Mouse (Mus musculus) gastrocnemius, postnatal 4 days (tissue): ENCODE data around the gene Pitpna. TPM values are rescaled to one million over a fixed set of nuclear protein-coding genes. Genes with fewer than 3 reads are reported as not detected.
A peak's percentile ranks its signal among the peaks of the same experiment; 100 is the strongest.
"Not testable (repeated sequence)": the region's sequence is repeated elsewhere in the genome, so short reads cannot be mapped to it uniquely, and the experiment has no call there.

ENCODE experiments used
- DNase-seq, 2 experiments: peaks; one replicate each; pipeline ENCODE4 v3.0.0; 2021 to 2022; ENCODE audit warnings: low spot score in 2 of 2, mixed read lengths in 2 of 2
- long read RNA-seq, 2 experiments: library from polyadenylated mRNA; stranded (forward); transcript quantifications; one replicate each; pipeline ENCODE4 v2.0.0; 2021
- total RNA-seq, 2 experiments: library from RNA; stranded (reverse); gene quantifications; 2 replicates each; pipeline ENCODE4 v1.2.3; 2021

The Pitpna gene
- total RNA-seq = 100 to 1,000 TPM; 106 to 117 TPM
- long read RNA-seq, experiment 1, partial matches to known transcripts = 2 of 5 reads
- long read RNA-seq, experiment 1, other reads (novel, unspliced or antisense) = 0 of 5 reads
- long read RNA-seq, experiment 2, transcript Pitpna-204 (3 exons, 384 nt) = major isoform, 5 of 199 reads
- long read RNA-seq, experiment 2, partial matches to known transcripts = 3 of 199 reads
- long read RNA-seq, experiment 2, other reads (novel, unspliced or antisense) = 191 of 199 reads

DNA sequence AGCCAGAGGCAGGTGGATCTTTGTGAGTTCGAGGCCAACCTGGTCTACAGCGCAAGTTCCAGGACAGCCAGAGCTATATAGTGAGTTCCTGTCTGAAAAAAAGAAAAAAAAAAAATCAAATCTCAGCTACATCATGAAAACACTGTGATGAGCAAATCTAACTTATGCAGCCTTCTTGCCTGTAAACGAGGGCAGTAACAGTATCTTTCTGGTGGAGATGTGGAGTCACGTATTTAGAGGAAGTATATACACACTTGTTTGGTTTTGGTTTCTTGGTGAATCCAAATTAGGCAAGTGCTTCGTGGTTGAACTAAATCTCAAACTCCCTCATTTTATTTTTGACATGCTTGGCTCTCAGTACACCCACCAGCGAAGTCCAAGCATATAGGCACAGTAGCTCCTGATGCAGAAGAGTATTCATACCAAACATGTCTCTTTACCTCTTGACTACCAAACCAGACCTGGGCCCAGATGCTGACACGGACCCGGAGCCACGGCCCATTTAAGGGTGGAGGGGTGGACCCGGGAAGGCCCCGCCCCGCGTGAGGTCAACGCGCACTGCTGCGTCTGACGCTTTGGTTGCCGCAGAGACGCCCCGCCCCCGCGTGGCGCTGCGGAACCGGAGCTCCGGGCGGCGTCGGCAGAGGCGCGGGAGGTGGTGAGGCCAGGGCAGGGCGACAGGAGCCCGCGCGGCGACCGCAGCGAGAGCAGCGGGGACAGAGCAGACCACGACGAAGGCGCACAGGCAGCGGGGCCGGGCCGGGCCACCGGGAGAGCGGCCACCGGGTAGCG, at the start of gene Pitpna:
Gene Pitpna, plus strand, starts transcription at position 605 of the 792 bp plus-strand sequence.
- DNase-seq = peak; percentile 96

DNA sequence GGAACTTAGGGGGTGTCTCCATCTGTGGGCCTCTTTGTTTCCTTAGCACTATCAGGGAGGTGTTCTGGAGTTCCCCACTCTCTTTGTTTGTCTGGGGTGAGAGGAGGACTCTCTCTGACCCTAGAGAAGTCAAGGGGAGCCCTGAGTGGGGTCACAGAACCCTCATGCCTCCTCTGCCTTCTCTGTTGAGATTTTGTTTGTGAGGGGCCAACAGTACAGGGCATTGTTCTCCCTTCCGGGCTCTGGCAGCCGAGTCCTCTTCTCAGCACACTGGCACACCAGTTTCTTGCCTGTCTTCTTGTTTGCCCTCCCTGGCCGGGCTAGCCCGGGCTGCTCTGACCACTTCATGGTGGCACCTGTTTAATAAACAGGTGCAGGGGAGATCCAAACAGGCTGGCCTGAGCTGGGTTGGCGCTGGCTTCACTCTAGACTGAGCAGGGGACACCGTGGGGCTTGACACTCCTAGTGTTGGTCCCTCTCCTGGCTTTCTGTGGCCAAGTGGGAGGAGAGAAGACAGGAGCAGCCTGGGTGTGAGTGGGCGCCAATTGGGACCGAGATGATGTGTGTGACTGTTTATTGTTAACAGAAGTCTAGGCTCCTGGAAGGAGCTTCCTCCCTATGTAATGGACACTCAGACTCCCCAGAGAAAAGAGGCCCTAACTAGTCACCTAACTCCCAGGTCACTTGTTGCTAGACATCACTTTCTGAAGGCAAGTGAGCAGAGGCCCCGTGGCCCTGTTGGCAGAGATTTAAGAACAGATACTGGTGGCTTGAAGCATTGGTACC, 49.5 kb upstream of the Pitpna start:
- DNase-seq = no peak

DNA sequence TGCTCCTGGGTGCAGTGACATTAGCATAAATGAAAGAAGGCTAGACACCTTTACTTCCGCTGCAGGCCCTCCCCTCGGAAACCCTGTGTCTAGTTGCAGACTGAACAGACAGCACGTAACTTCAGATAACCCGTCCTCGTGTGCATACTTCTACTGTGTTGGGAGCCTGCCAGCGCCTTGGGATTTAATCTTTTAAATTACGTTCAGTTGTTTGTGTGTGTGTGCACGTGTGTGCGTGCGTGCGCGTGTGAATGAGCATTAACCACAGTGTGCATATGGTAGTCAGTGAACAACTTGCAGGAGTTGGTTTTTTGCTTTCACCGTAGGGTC, 49.0 kb upstream of the Pitpna start:
- DNase-seq = no peak

DNA sequence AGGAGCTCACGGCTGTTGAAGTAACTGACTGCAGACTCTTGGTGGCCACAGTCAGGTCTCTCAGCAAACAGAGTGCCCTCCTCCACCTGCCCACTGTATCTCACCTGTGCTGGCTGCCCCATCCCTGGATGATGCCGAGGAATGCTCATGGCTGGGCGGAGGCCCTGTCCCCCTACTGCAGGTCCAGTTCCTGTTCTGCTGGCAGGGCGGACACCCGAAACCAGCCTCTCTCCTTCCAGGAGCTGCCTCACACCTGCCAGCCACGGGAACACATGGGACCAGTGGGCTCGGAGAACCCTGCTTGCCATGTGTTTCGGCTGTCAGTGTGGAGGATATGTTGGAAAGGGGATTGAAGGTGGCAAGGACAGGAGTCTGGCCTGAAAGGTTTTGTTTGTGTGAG, 47.7 kb upstream of the Pitpna start:
- DNase-seq = no peak

DNA sequence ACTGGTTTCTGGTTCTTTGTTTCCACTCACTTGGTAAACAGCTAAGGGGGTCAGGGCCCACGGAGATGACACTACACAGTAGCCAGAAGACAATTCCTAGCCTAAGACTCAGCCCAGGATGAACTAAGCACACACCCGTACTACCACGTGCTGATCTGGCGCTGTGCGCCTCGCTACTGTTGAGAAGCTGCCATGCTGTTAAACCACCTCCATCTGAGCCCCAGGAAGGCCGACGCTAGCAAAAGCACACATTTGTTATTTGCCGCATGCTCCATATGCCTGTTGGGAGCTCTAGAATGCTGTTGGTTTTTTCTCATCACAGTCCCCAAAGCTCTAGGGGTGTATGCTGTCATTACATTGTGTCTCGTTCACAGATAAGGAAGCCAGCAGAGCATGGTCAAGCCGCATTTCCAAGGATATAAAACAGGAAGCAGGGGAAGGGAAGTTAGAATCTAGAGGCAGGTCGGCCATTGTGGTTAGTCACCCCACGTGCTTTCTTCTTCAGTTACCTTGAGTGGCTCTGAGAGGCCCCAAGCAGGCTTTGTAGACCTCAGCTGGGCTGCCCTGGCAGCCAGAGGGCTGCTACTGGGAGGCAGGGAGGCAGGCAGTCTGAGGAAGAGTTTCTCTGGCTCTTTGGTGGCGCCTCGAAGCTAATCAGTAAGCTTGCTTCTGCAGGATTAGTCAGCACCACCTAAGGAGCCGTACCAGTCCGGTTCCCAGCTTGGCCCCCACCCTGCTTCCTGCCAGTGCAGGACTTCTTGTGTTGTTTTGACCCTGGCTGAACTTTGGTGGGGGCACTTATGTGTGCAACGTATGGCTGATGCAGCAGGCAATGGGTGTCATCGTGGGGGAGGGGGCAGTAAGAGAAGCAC, 47.0 kb upstream of the Pitpna start:
- no peak for DNase-seq

DNA sequence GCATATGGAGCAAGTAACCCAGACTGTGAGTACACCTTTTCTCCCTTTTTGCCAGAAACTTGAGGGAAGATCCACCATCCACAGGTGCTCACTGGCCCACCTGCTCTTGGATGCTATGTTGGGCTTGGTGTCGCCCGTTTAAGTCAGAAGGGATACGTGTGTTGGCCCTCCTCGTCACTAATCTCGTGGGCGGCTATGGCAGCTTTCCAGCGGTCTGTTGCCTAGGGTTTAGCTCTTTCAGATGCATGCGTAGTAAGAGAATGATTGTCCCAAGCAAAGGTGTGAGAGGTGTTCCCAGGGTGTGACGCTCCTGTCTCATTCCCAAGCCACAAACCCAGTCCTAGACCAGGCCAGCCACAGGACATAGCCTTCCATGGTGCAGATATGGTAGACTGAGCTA, 43.2 kb upstream of the Pitpna start:
- DNase-seq = no peak

DNA sequence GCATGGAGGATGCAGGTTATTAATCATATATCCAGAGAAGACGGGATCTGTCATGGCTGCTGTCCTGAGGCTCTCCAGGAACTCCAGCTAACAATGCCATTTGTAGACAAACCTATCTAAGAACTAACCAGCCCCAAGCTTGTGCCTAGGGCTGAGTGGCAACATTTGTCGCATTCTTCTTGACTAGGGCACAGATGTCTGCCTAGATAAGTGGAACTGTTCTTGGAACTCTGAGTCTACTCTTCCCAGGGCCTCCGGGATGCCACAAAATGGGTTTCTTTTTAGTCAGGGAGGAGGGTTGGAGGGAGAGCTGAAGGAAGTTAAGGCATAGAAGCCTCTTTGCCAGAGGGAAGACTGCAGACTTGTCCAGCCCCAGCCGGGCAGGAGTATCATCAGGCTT, 41.8 kb upstream of the Pitpna start:
- no peak for DNase-seq

DNA sequence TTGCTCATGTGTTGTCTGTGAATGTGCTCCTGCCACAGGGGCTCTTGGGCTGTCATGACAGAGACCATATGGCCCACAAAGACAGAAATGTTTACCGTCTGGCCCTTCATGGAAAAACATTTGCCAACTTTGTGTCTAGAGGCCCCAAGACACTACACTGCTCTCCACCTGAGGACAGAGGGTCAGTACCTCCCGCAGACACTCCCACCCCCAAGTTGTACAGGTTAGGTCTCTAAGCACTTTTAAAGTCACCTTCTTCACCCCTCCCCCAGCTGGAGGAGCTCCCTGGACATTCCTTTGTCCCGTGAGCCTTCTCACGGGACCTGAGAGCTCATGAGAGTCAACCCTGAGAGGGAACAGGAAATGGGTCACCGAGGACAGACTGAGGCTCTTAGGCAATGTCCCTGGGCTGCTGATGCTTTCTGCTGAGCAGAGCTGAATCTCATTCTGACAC, 38.2 kb upstream of the Pitpna start:
- DNase-seq = no peak

DNA sequence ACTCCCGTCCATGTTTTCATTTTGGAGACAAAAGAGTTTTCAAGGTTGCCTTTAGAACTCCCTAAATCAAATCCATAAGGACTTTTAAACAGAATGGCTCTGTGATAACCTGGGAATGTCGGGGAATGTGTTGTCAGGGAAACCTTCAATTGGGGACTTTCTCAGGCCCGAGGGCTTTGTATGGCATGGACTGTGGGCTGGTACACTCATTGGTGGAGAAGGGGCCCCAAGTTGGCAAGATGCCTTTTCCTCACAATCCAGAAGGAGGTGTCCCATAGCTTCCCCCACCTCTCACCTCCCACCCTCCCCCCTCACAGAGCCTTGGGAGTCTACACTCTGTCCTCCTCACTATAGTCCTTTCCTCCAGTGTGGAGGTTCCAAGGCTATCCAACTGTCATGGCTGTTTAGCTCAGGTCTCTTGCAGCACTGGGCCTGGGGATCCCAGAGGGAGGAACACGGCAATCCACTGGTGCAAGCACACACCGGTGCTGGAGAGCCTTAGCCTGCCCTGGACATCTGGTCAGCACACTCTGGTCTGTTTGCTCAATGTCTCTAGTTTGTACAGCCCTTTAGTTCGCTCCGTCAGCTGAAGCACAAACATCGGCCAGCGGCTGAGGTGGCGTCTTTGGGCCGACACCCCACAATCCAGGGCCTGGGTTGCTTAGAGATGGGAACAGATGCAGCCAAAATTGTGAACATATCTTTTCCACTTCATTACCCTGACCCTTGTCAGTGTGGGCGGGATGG, 37.5 kb upstream of the Pitpna start:
- no peak for DNase-seq

DNA sequence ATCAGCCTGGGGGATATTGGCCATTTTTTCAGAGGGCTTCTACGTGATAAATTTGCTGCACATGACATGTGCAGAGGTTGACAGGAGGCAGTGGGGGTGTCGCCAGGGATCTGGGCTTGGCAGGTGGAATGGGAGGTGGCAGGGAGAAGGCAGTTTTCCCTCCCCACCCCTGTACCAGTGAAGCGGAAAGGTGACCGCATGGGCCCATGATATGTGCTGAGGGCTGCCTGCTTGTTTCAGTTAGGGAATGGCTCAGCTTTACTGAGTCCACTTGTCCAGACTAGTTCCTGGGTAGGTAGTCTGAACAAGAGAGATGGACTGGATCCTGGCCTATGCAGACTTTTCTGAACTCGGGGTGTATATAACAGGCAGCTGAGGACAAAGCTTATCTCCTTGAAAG, 36.6 kb upstream of the Pitpna start:
- no peak for DNase-seq

DNA sequence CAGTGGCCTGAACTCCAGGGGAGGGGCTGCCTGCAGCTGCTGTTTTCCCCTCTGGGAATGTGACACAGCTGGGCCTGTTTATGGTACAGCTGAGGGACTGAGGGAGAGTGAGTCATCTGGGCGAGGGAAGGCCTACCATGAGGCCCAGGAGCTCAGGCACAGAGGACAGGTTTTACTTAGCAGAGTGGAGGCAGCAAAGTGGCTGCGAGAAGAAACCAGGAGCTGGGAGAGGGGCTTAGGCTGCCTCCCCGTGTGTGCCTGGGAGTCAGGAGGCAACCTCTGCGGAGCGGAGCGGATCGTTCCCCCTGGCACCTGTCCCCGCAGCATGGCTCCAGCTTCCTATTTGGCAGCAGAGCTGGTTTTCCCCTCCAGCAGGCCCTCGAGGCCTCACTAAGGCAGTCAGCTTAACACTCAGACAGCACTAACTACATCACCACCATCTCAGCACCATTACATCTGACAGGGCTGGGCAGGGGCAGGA, 35.9 kb upstream of the Pitpna start:
- DNase-seq = peak in 1 of 2 experiments; percentile 50

DNA sequence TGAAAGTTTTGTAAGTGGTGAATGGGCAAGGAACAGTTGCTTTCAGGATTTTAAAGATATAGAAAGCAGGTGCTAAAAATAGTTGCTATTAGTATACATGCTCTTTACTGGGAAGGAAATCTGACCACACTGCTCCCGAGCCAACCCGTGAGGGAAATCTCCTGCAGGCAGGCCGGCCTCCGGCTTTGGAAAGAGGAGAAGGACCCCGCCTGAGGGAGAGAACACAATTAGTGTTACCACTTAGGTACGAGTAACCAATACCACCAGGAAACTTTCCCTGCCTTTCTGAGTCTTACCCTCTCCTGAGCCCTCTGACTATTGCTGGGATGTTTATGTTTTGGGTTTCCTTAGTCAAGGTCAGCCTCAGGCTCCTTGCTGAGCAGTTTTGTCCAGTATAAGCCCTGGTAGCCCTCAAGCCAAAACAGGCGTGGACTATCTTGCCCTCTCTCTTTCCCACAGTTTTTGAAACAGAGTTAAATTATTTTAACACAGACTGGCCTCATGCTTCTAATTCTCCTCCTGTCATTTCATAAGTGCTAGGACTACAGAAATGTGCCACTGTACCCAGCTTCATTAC, 34.9 kb upstream of the Pitpna start:
- DNase-seq = no peak

DNA sequence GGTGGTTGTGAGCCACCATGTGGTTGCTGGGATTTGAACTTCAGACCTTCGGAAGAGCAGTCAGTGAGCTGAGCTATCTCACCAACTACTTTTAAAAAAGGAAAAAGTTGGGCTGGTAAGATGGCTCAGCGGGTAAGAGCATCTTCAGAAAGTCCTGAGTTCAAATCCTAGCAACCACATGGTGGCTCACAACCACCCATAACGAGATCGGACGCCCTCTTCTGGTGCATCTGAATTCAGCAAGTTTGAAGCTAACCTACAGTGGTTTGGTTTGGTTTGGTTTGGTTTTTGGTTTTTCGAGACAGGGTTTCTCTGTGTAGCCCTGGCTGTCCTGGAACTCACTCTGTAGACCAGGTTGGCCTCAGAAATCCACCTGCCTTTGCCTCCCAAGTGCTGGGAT, 31.9 kb upstream of the Pitpna start:
- DNase-seq = not testable (repeated sequence)

DNA sequence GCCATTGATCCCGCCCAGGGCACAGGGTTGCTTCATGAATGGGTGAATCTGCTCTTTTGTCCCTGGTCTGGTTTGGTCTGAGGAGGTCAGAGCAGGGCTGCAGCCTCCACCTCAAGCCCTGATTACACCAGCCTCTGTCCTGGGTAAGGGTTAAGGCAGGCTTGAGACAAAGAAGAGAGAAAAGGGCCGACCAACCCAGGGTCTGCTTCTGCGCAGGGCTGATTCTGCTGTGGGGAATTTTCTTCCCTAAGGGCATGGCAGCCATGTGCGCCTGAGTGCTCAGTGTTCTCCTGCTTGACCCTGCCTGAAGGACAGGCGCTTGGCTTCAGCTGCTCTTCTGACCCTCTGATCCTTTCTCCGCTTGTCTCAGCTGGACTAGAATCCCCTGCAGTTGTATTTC, 30.8 kb upstream of the Pitpna start:
- DNase-seq = no peak

DNA sequence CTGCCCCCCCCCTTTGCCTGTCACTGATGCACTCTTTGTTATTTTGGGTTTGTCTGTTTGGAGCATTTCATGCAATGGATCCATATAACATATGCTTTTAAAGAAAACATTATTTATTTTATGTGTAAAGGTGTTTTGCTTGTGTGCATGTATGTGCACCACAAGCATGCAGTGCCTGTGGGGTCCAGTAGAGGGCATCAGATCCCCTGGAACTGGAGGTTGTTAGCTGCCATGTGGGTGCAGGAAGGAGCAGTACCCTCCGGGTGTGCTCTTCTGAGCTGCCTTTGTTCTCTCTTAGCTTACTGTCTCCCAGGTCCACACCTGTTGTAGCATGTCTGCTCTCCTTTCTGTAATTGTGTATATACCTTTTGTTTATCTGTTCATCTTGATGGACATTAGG, 29.8 kb upstream of the Pitpna start:
- no peak for DNase-seq

DNA sequence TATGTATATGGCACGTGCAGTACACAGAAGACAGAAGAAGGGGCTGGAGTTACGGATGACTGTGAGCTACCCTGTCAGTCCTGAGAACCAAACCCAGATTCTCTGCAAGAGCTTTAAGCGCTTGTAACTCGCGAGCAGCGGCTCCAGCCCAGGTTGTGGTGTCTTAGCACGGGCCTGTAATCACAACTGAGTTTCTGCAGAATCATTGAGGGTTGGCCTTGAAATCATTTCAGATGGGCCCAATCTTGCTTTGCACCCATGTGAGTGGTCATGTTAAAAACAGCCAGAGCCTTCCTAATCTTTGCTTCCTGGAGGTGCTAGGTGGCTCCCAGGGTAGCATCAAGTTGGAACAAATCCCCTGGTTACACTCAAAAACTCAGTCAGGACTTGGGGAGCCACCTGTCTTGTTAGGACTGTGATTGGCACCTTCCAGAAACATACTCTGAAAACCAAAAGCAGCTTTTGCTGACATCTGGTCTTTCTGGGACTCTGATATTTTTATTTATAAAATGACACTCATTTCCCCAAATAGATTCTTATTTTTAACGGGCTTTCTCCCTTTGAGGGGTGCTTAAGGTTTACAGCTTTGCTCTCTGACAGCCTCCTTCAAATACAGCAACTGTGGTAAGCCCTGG, 27.9 kb upstream of the Pitpna start:
- DNase-seq = no peak

DNA sequence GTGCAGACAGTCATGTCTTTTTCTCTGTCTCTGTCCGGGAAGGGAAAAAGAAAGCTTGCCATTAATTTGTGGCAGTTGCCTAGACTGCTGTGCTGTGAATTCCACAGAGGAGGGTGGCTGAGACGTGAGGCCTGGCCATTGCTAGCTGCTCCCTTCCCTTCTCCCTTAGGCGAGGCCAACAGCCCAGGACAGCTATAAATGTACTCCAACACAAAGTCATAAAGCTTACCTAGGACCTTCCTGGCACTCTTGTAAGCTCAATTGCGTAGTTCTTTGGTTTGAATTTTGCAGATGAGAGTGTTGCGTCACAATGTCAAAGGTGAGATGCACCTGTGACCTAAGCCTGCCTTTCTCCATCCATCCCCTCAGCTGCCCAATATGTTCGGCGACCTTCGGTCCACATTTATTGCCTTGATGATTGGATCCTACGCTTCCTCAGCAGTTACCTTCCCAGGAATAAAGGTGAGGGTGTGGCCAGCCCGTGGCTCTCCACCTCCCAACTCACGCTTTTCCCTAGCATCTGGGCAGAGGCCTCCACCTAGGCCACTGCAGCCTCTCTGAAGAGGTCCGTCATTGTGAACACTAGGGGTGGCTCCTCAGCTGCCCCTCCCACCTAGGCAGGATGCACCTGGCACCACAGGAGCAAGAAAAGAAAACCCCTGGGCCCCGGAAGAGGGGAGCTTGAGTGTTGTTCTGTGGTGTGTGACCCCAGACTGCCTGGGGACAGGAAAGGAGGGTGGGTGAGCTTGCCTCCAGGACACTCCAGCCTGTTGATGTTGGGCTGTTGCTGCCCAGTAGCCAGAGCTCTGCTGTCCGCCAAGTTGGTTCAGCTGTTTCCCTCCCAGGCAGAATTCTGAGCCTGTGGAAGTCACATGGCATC, 27.1 kb upstream of the Pitpna start:
- DNase-seq = no peak

DNA sequence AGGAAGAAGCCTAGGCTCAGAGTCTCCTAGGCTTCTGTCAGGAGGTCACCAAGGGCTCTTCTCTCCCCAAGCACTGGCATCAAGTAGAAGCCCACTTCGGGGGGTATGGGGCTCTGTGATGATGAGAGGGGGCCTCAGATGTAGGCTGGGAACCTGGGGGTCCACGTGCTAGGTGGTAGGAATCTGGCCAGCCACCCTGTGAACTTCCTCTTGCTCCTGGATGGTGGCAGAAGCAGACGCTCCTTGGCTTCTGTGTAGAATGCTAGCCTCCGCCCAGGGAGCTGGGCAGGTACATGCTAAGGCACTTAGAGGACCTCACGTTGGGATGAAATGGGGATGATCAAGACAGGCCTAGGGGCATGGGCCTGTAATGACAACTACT, 26.5 kb upstream of the Pitpna start:
- no peak for DNase-seq
